8 mouse cellular contexts compared by ENCODE assay signal in the genomic region with DNA sequence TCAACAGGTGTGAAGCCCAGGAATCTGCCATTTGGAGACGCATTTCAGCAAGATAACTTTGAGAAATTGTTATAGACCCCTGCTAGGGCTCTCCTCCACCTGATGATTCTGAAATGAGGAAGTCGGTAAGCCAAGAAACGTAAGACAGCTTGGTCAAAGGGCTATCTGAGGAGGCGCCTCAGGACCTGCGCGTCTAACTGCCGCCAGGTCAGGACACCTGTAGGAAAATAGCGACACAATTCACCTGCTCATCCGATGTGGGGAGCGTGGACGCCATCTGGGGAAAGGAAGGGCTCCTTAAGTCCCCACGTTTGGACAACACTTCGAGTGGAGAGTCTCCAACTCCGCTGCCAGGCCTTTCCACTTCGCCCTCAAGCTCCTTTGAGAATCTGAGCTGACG. TPM values are rescaled to one million over a fixed set of nuclear protein-coding genes. Genes with fewer than 3 reads are reported as not detected.
A peak's percentile ranks its signal among the peaks of the same experiment; 100 is the strongest.
DNase-seq lines count a peak whose midpoint lies in the region; ATAC-seq and TF ChIP-seq lines count a peak whose summit lies in the region.

No protein-coding gene starts in this region.

- H3K27ac ChIP-seq in kidney, embryonic 16.5 days (ENCODE audit: low read length): peak overlapping the region; percentile 35
- H3K27ac ChIP-seq in embryonic facial prominence, embryonic 10.5 days (replicated peaks): peak overlapping the region; percentile 86
- peak overlapping the region; percentile 57; the same call in 1 of the 2 replicates for H3K27ac ChIP-seq in intestine, embryonic 15.5 days
- 0 out of 2 replicates have a peak overlapping the region, but pooled peaks have one; percentile 38 for H3K27ac ChIP-seq in midbrain, postnatal 0 days (ENCODE audit: low read depth, low read length)

- H3K9me3 ChIP-seq in kidney, embryonic 16.5 days (ENCODE audit: low read length): no peaks in the 10 kb centered on the region
- H3K9me3 ChIP-seq in embryonic facial prominence, embryonic 10.5 days: no peaks in the 10 kb centered on the region
- no peaks in the 10 kb centered on the region for H3K9me3 ChIP-seq in intestine, embryonic 15.5 days
- H3K9me3 ChIP-seq in midbrain, postnatal 0 days (ENCODE audit: low read length): no peaks in the 10 kb centered on the region

- H3K27me3 ChIP-seq in kidney, embryonic 16.5 days (ENCODE audit: insufficient read depth, low read length): no peaks in the 10 kb centered on the region
- no peaks in the 10 kb centered on the region for H3K27me3 ChIP-seq in embryonic facial prominence, embryonic 10.5 days (replicated peaks; ENCODE audit: low read depth, poor library complexity, severe bottlenecking)
- no peaks in the 10 kb centered on the region for H3K27me3 ChIP-seq in intestine, embryonic 15.5 days (replicated peaks)
- no peaks in the 10 kb centered on the region for H3K27me3 ChIP-seq in midbrain, postnatal 0 days (ENCODE audit: insufficient read depth, low read length)

- no peak for TF ChIP-seq CTCF in midbrain, postnatal 0 days (IDR thresholded peaks at IDR 0.05)

- no peak for DNase-seq in kidney, postnatal 36 days
- no peak for DNase-seq in embryonic facial prominence, embryonic 10.5 days (ENCODE audit: low spot score)
- no peak for DNase-seq in midbrain, postnatal 0 days (ENCODE audit: low spot score)
- DNase-seq in spleen, adult 18-20 months: no peak
- no peak for DNase-seq in thymus, postnatal 25 days
- DNase-seq in embryo, embryonic 11 days: no peak

- H3K4me2 ChIP-seq in kidney, embryonic 16.5 days (replicated peaks; ENCODE audit: low read depth, low read length): peak overlapping the region; percentile 64
- H3K4me2 ChIP-seq in intestine, embryonic 15.5 days (replicated peaks): peak overlapping the region; percentile 83
- H3K4me2 ChIP-seq in midbrain, postnatal 0 days (ENCODE audit: low read depth, low read length, poor library complexity, severe bottlenecking): peak overlapping the region; percentile 90

- ATAC-seq in kidney, embryonic 16.5 days (ENCODE audit: low FRiP score, low TSS enrichment): peak; percentile 33; the same call in 1 of the 2 replicates
- ATAC-seq in intestine, embryonic 15.5 days: peak; percentile 63
- no peak; the same call in 1 of the 2 replicates for ATAC-seq in midbrain, postnatal 0 days (ENCODE audit: low FRiP score)

- peaks cover 6% of the 10 kb centered on the region; the same call in 1 of the 2 replicates for H3K36me3 ChIP-seq in kidney, embryonic 16.5 days (ENCODE audit: insufficient read depth, low read length)
- peaks cover 32% of the 10 kb centered on the region for H3K36me3 ChIP-seq in embryonic facial prominence, embryonic 10.5 days (replicated peaks)
- H3K36me3 ChIP-seq in intestine, embryonic 15.5 days: 0 out of 2 replicates have a peak, but pooled peaks cover 6% of the 10 kb centered on the region
- H3K36me3 ChIP-seq in midbrain, postnatal 0 days (ENCODE audit: insufficient read depth, low read length): peaks cover 8% of the 10 kb centered on the region; the same call in 1 of the 2 replicates

- peak overlapping the region; percentile 70 for H3K4me3 ChIP-seq in kidney, embryonic 16.5 days (ENCODE audit: low read length)
- peak overlapping the region; percentile 73 for H3K4me3 ChIP-seq in embryonic facial prominence, embryonic 10.5 days
- peak overlapping the region; percentile 53 for H3K4me3 ChIP-seq in intestine, embryonic 15.5 days (replicated peaks)
- peak overlapping the region; percentile 58 for H3K4me3 ChIP-seq in midbrain, postnatal 0 days (ENCODE audit: low read depth, low read length)

- peaks cover 10% of the 10 kb centered on the region for H3K4me1 ChIP-seq in kidney, embryonic 16.5 days (ENCODE audit: insufficient read depth, low read length)
- peaks cover 20% of the 10 kb centered on the region for H3K4me1 ChIP-seq in embryonic facial prominence, embryonic 10.5 days
- peaks cover 7% of the 10 kb centered on the region for H3K4me1 ChIP-seq in intestine, embryonic 15.5 days (replicated peaks)
- H3K4me1 ChIP-seq in midbrain, postnatal 0 days (ENCODE audit: insufficient read depth, low read length): peaks cover 4% of the 10 kb centered on the region; the same call in 1 of the 2 replicates

- 1% methylated on average over 16 of the region's 16 CpGs for WGBS in kidney, embryonic 16.5 days
- 2% methylated on average over 16 of the region's 16 CpGs for WGBS in embryonic facial prominence, embryonic 10.5 days
- 2% methylated on average over 16 of the region's 16 CpGs for WGBS in intestine, embryonic 15.5 days
- WGBS in midbrain, postnatal 0 days: under 1% methylated on average over 16 of the region's 16 CpGs

- H3K9ac ChIP-seq in kidney, embryonic 16.5 days (replicated peaks; ENCODE audit: low read length): peak overlapping the region; percentile 77
- peak overlapping the region; percentile 56 for H3K9ac ChIP-seq in intestine, embryonic 15.5 days
- peak overlapping the region; percentile 66 for H3K9ac ChIP-seq in midbrain, postnatal 0 days (replicated peaks; ENCODE audit: low read length, poor library complexity, severe bottlenecking)

RNA-seq across cellular contexts. Expression of a gene that starts 0.4 kb away (rescaled TPM):
- polyA plus RNA-seq in kidney, embryonic 16.5 days (2015; fragmentation: Nextera tagmentation; extraction: Ambion mirVana): 50.7 and 57.6 TPM in 2 replicates
- 54.4 and 56.4 TPM in 2 replicates for polyA plus RNA-seq in embryonic facial prominence, embryonic 10.5 days (2016; fragmentation: Nextera tagmentation; extraction: Ambion mirVana)
- 38.4 and 42.6 TPM in 2 replicates for polyA plus RNA-seq in intestine, embryonic 15.5 days (2015; fragmentation: Nextera tagmentation; extraction: Ambion mirVana)
- total RNA-seq in midbrain, postnatal 0 days (2014; rRNA removed): 87.9 and 95.8 TPM in 2 replicates
- polyA plus RNA-seq in midbrain, postnatal 0 days (2015; fragmentation: Nextera tagmentation; extraction: Ambion mirVana): 102 and 106 TPM in 2 replicates

RNA-seq across cellular contexts. Expression of a gene that starts 12.5 kb away (rescaled TPM):
- 5.7 and 6.7 TPM in 2 replicates for polyA plus RNA-seq in kidney, embryonic 16.5 days (2015; fragmentation: Nextera tagmentation; extraction: Ambion mirVana)
- polyA plus RNA-seq in embryonic facial prominence, embryonic 10.5 days (2016; fragmentation: Nextera tagmentation; extraction: Ambion mirVana): 4.5 and 5.5 TPM in 2 replicates
- 4.2 and 5.1 TPM in 2 replicates for polyA plus RNA-seq in intestine, embryonic 15.5 days (2015; fragmentation: Nextera tagmentation; extraction: Ambion mirVana)
- total RNA-seq in midbrain, postnatal 0 days (2014; rRNA removed): 43.4 and 53.9 TPM in 2 replicates
- polyA plus RNA-seq in midbrain, postnatal 0 days (2015; fragmentation: Nextera tagmentation; extraction: Ambion mirVana): 12.6 and 14.9 TPM in 2 replicates

RNA-seq across cellular contexts. Expression of a gene that starts 12.6 kb away (rescaled TPM):
- 1.1 and 1.3 TPM in 2 replicates for polyA plus RNA-seq in kidney, embryonic 16.5 days (2015; fragmentation: Nextera tagmentation; extraction: Ambion mirVana)
- polyA plus RNA-seq in embryonic facial prominence, embryonic 10.5 days (2016; fragmentation: Nextera tagmentation; extraction: Ambion mirVana): 1.4 and 2.6 TPM in 2 replicates
- polyA plus RNA-seq in intestine, embryonic 15.5 days (2015; fragmentation: Nextera tagmentation; extraction: Ambion mirVana): 1.2 and 1.6 TPM in 2 replicates
- 0.93 TPM in 1 of 2 replicates, not detected in the other for total RNA-seq in midbrain, postnatal 0 days (2014; rRNA removed)
- 1.6 and 2.8 TPM in 2 replicates for polyA plus RNA-seq in midbrain, postnatal 0 days (2015; fragmentation: Nextera tagmentation; extraction: Ambion mirVana)

RNA-seq across cellular contexts. Expression of a gene that starts 24.7 kb away (rescaled TPM):
- 1.2 and 1.3 TPM in 2 replicates for polyA plus RNA-seq in kidney, embryonic 16.5 days (2015; fragmentation: Nextera tagmentation; extraction: Ambion mirVana)
- polyA plus RNA-seq in embryonic facial prominence, embryonic 10.5 days (2016; fragmentation: Nextera tagmentation; extraction: Ambion mirVana): 0.82 and 1.1 TPM in 2 replicates
- polyA plus RNA-seq in intestine, embryonic 15.5 days (2015; fragmentation: Nextera tagmentation; extraction: Ambion mirVana): 1.0 TPM in 2 replicates
- total RNA-seq in midbrain, postnatal 0 days (2014; rRNA removed): 3.8 and 4.0 TPM in 2 replicates
- polyA plus RNA-seq in midbrain, postnatal 0 days (2015; fragmentation: Nextera tagmentation; extraction: Ambion mirVana): 1.9 and 2.0 TPM in 2 replicates

RNA-seq across cellular contexts. Expression of a gene that starts 36.7 kb away (rescaled TPM):
- polyA plus RNA-seq in kidney, embryonic 16.5 days (2015; fragmentation: Nextera tagmentation; extraction: Ambion mirVana): 7.9 and 10.9 TPM in 2 replicates
- 6.8 TPM in 2 replicates for polyA plus RNA-seq in embryonic facial prominence, embryonic 10.5 days (2016; fragmentation: Nextera tagmentation; extraction: Ambion mirVana)
- 5.0 and 6.2 TPM in 2 replicates for polyA plus RNA-seq in intestine, embryonic 15.5 days (2015; fragmentation: Nextera tagmentation; extraction: Ambion mirVana)
- 8.9 and 9.9 TPM in 2 replicates for total RNA-seq in midbrain, postnatal 0 days (2014; rRNA removed)
- 13.3 and 13.4 TPM in 2 replicates for polyA plus RNA-seq in midbrain, postnatal 0 days (2015; fragmentation: Nextera tagmentation; extraction: Ambion mirVana)

Comparison
In these comparisons a context has a peak if more than half of its experiments do, and no peak if none do; other contexts are left out.
1. H3K27ac ChIP-seq: peak in every context shown above with its lines; median percentile 86 in embryonic facial prominence, embryonic 10.5 days; 57 in intestine, embryonic 15.5 days; 38 in midbrain, postnatal 0 days; 35 in kidney, embryonic 16.5 days.